Comparison of ENCODE assay signal across 11 mouse cellular contexts in genomic region chr13:58809930-58810329, GRCm38 (mm10). TPM values are rescaled to one million over a fixed set of nuclear protein-coding genes. Genes with fewer than 3 reads are reported as not detected.
A peak's percentile ranks its signal among the peaks of the same experiment; 100 is the strongest.
DNase-seq lines count a peak whose midpoint lies in the region; ATAC-seq and TF ChIP-seq lines count a peak whose summit lies in the region.
"Had no signal": no experiment of that assay in that cellular context is flagged by ENCODE, and none has a peak within 500 bp of the region (broad histone marks: within the 10 kb centered on the region; RNA-seq: fewer than 3 reads in every experiment).

No protein-coding gene starts in this region.

- H3K4me1 ChIP-seq in embryonic facial prominence, embryonic 11.5 days (ENCODE audit: control insufficient read depth, insufficient read depth, low read length) = peaks cover 5% of the 10 kb centered on the region; the same call in 1 of the 2 replicates
- peaks cover 49% of the 10 kb centered on the region for H3K4me1 ChIP-seq in hindbrain, embryonic 15.5 days (replicated peaks)
- peaks cover 13% of the 10 kb centered on the region for H3K4me1 ChIP-seq in midbrain, embryonic 11.5 days (ENCODE audit: control insufficient read depth, insufficient read depth, low read length)
- peaks cover 5% of the 10 kb centered on the region for H3K4me1 ChIP-seq in kidney, embryonic 14.5 days (ENCODE audit: control insufficient read depth, insufficient read depth, low read length)

- no peak overlapping the region for H3K27ac ChIP-seq in embryonic facial prominence, embryonic 11.5 days (replicated peaks; ENCODE audit: low read depth, low read length)
- H3K27ac ChIP-seq in hindbrain, embryonic 15.5 days (replicated peaks) = peak overlapping the region; percentile 73
- H3K27ac ChIP-seq in midbrain, embryonic 11.5 days (ENCODE audit: low read depth, low read length) = no peak overlapping the region
- H3K27ac ChIP-seq in kidney, embryonic 14.5 days (ENCODE audit: low read depth, low read length) = no peak overlapping the region

- H3K27me3 ChIP-seq in embryonic facial prominence, embryonic 11.5 days (ENCODE audit: control insufficient read depth, insufficient read depth, low read length) = peaks cover 28% of the 10 kb centered on the region
- no peaks in the 10 kb centered on the region for H3K27me3 ChIP-seq in hindbrain, embryonic 15.5 days
- peaks cover 11% of the 10 kb centered on the region for H3K27me3 ChIP-seq in midbrain, embryonic 11.5 days (ENCODE audit: control insufficient read depth, insufficient read depth, low read length)
- H3K27me3 ChIP-seq in kidney, embryonic 14.5 days (ENCODE audit: control insufficient read depth, insufficient read depth, low read length) = peaks cover 39% of the 10 kb centered on the region
- H3K27me3 ChIP-seq: CH12.LX had no signal

- no peak for TF ChIP-seq CTCF in brain, embryonic 14.5 days (IDR thresholded peaks at IDR 0.05; ENCODE audit: borderline replicate concordance, extremely low read depth, insufficient read depth, insufficient read length)

- WGBS in embryonic facial prominence, embryonic 11.5 days = 82% methylated on average over 8 of the region's 8 CpGs
- WGBS in hindbrain, embryonic 15.5 days = 41% methylated on average over 8 of the region's 8 CpGs
- WGBS in midbrain, embryonic 11.5 days = 69% methylated on average over 8 of the region's 8 CpGs
- WGBS in kidney, embryonic 14.5 days = 81% methylated on average over 8 of the region's 8 CpGs

- peak; percentile 68 for DNase-seq in brain, embryonic 14.5 days (ENCODE audit: low read depth)
- no peak for DNase-seq in embryonic facial prominence, embryonic 11.5 days (ENCODE audit: low spot score)
- peak; percentile 83 for DNase-seq in midbrain, embryonic 11.5 days (ENCODE audit: low spot score, missing footprints)
- no peak for DNase-seq in thymus, adult 18-20 months
- DNase-seq in testis, postnatal 14 days (ENCODE audit: low spot score) = no peak
- no peak for DNase-seq in adrenal gland, adult 8-10 months
- DNase-seq: adrenal gland, adult 2 months; lung, adult 18-20 months had no signal

- peak overlapping the region; percentile 13 for H3K4me2 ChIP-seq in embryonic facial prominence, embryonic 11.5 days (ENCODE audit: low read depth, low read length)
- H3K4me2 ChIP-seq in hindbrain, embryonic 15.5 days = peak overlapping the region; percentile 80
- H3K4me2 ChIP-seq in midbrain, embryonic 11.5 days = peak overlapping the region; percentile 98
- no peak overlapping the region for H3K4me2 ChIP-seq in kidney, embryonic 14.5 days (replicated peaks; ENCODE audit: low read depth, low read length)

- ATAC-seq in embryonic facial prominence, embryonic 11.5 days (replicated peaks; ENCODE audit: insufficient number of reproducible peaks, low FRiP score, low TSS enrichment, low read depth) = no peak
- no peak for ATAC-seq in hindbrain, embryonic 15.5 days (ENCODE audit: low FRiP score, low read depth)
- ATAC-seq in midbrain, embryonic 11.5 days (ENCODE audit: low FRiP score) = no peak
- no peak for ATAC-seq in kidney, embryonic 14.5 days (ENCODE audit: low FRiP score, low TSS enrichment)

- H3K9ac ChIP-seq in embryonic facial prominence, embryonic 11.5 days (replicated peaks; ENCODE audit: low read length) = no peak overlapping the region
- peak overlapping the region; percentile 99 for H3K9ac ChIP-seq in hindbrain, embryonic 15.5 days
- H3K9ac ChIP-seq in midbrain, embryonic 11.5 days (ENCODE audit: low read length) = no peak overlapping the region; the same call in 1 of the 2 replicates
- H3K9ac ChIP-seq in kidney, embryonic 14.5 days (ENCODE audit: low read depth, low read length) = no peak overlapping the region

- no peaks in the 10 kb centered on the region for H3K9me3 ChIP-seq in embryonic facial prominence, embryonic 11.5 days (replicated peaks; ENCODE audit: control insufficient read depth, low read length)
- H3K9me3 ChIP-seq in hindbrain, embryonic 15.5 days = no peaks in the 10 kb centered on the region
- H3K9me3 ChIP-seq in midbrain, embryonic 11.5 days (ENCODE audit: control insufficient read depth, low read length) = no peaks in the 10 kb centered on the region
- H3K9me3 ChIP-seq in kidney, embryonic 14.5 days (ENCODE audit: control insufficient read depth, low read length) = no peaks in the 10 kb centered on the region

- peak overlapping the region; percentile 4; the same call in 1 of the 2 replicates for H3K4me3 ChIP-seq in embryonic facial prominence, embryonic 11.5 days (ENCODE audit: low read depth, low read length)
- H3K4me3 ChIP-seq in hindbrain, embryonic 15.5 days = peak overlapping the region; percentile 77
- peak overlapping the region; percentile 67 for H3K4me3 ChIP-seq in midbrain, embryonic 11.5 days (ENCODE audit: low read depth, low read length)
- no peak overlapping the region for H3K4me3 ChIP-seq in kidney, embryonic 14.5 days (ENCODE audit: low read length)

- TF ChIP-seq POLR2A in brain, embryonic 14.5 days (IDR thresholded peaks at IDR 0.05; ENCODE audit: borderline replicate concordance, extremely low read depth, insufficient read depth, insufficient read length, poor library complexity, severe bottlenecking) = no peak

- H3K36me3 ChIP-seq in embryonic facial prominence, embryonic 11.5 days (replicated peaks; ENCODE audit: control insufficient read depth, insufficient read depth, low read depth, low read length) = no peaks in the 10 kb centered on the region
- H3K36me3 ChIP-seq in hindbrain, embryonic 15.5 days = 0 out of 2 replicates have a peak, but pooled peaks cover 6% of the 10 kb centered on the region
- no peaks in the 10 kb centered on the region; the same call in 1 of the 2 replicates for H3K36me3 ChIP-seq in midbrain, embryonic 11.5 days (ENCODE audit: control insufficient read depth, insufficient read depth, low read length)
- H3K36me3 ChIP-seq in kidney, embryonic 14.5 days (ENCODE audit: control insufficient read depth, insufficient read depth, low read length) = no peaks in the 10 kb centered on the region

RNA-seq across cellular contexts. Expression of gene Ntrk2, which starts 3.6 kb away (rescaled TPM):
- 42.7 and 65.4 TPM in 2 replicates for polyA plus RNA-seq in brain, embryonic 14.5 days (2012; rRNA removed)
- 13.6 and 15.7 TPM in 2 replicates for polyA plus RNA-seq in embryonic facial prominence, embryonic 11.5 days (2014; fragmentation: Nextera tagmentation; extraction: Ambion mirVana)
- 115 and 127 TPM in 2 replicates for polyA plus RNA-seq in hindbrain, embryonic 15.5 days (2015; fragmentation: Nextera tagmentation; extraction: Ambion mirVana)
- 35.8 and 37.8 TPM in 2 replicates for polyA plus RNA-seq in midbrain, embryonic 11.5 days (2014; fragmentation: Nextera tagmentation; extraction: Ambion mirVana)
- 3.4 and 5.6 TPM in 2 replicates for polyA plus RNA-seq in kidney, embryonic 14.5 days (2014; fragmentation: Nextera tagmentation; extraction: Ambion mirVana)
- 10 to 100 TPM; 11.9 to 31.5 (median 21.0) TPM for total RNA-seq in adrenal gland, adult 8-10 months (2022)
- total RNA-seq: CH12.LX had no signal

Comparison
In these comparisons a context has a peak if more than half of its experiments do, and no peak if none do; other contexts are left out.
1. DNase-seq: peak in brain, embryonic 14.5 days (single experiment) and midbrain, embryonic 11.5 days (single experiment); none in embryonic facial prominence, embryonic 11.5 days (single experiment), thymus, adult 18-20 months (0 of 2), testis, postnatal 14 days (single experiment) and adrenal gland, adult 8-10 months (single experiment).